In the genomic region with DNA sequence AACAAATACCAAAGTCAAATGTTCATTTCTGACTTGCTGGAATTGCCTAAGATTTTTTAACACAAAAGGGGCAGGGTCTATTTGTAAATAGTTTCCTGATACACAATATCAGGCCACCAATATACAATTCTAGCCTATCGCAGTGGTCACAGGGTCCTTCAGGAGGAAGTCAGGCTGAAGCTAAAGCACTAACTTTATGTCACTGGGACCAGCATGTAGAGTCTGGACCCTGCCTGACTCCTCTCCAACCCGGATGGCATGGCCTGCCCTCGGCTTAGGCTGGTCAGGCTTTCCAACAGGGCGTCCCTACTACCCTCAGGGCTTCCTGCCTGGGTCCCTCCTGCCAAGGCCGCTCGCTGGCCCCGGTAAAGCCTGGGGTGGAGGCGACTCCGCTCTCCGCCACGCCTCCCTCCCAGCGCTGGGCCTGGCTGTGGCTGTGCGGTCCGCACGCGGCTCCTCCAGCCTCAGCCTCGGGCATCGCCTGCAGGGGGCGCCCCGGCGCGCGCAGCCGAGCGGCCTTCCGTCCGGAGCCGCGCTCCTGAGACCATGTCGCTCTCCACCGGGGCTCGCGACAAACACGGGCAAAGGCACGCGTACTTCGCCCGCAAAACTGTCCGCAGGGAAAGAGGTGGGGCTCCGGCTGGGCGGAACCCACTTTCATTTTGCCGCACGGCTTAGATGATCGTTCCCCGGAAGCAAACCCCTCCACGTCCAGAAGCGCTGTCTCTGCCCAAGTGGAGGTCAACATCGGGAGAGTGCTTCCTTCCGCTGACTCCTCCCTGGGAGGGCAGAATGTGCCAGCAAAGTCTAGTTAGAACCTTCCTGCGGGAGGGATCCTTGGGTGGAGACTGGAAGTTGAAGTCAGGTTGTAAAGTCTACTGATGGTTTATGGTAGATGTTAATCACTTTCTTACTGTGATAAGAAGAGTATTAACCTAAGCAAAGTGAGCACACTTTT, we compare ENCODE assay signal across 8 mouse cellular contexts. TPM values are rescaled to one million over a fixed set of nuclear protein-coding genes. Genes with fewer than 3 reads are reported as not detected.
A peak's percentile ranks its signal among the peaks of the same experiment; 100 is the strongest.
DNase-seq lines count a peak whose midpoint lies in the region; ATAC-seq lines count a peak whose summit lies in the region.
"Not testable (repeated sequence)": the region's sequence is repeated elsewhere in the genome, so short reads cannot be mapped to it uniquely, and the experiment has no call there.

No protein-coding gene starts in this region.

- 1% methylated on average over 50 of the region's 50 CpGs for WGBS in intestine, embryonic 15.5 days

- peak overlapping the region; percentile 61 for H3K9ac ChIP-seq in intestine, embryonic 15.5 days

- peak; percentile 95 for DNase-seq in adrenal gland, adult 2 months
- peak; percentile 82 for DNase-seq in embryo, embryonic 11 days
- peak; percentile 86 for DNase-seq in gastrocnemius, postnatal 25 days
- peak; percentile 55 to 77 for DNase-seq in left cerebral cortex, postnatal 14 days (ENCODE audit: low spot score in 2 of 2)
- DNase-seq in right cerebral cortex, postnatal 25 days: peak; percentile 87
- DNase-seq in urinary bladder, postnatal 36 days (ENCODE audit: low spot score in 2 of 2): peak; percentile 84 to 85

- peak; percentile 97 for ATAC-seq in intestine, embryonic 15.5 days
- peak; percentile 96 for ATAC-seq in megakaryocyte-erythroid progenitor cell, adult 5-6 weeks (replicated peaks; ENCODE audit: low FRiP score, low TSS enrichment, poor library complexity, severe bottlenecking)

- not testable (repeated sequence) for H3K27me3 ChIP-seq in intestine, embryonic 15.5 days (replicated peaks)

- peak overlapping the region; percentile 79 for H3K4me2 ChIP-seq in intestine, embryonic 15.5 days (replicated peaks)

- H3K4me3 ChIP-seq in intestine, embryonic 15.5 days (replicated peaks): peak overlapping the region; percentile 45

- H3K9me3 ChIP-seq in intestine, embryonic 15.5 days: not testable (repeated sequence)

- intact Hi-C loops in left cerebral cortex, postnatal 14 days (cut with DNase I): loop anchor here (5.0 to 10.0 kb wide), 2 partner anchors 71 to 428 kb away; partner anchors contain the start of gene Fam136a

- peak overlapping the region; percentile 83 for H3K27ac ChIP-seq in intestine, embryonic 15.5 days

- H3K4me1 ChIP-seq in intestine, embryonic 15.5 days (replicated peaks): not testable (repeated sequence)

- H3K36me3 ChIP-seq in intestine, embryonic 15.5 days: not testable (repeated sequence)

RNA-seq across cellular contexts. Expression of gene Nat8f1, which starts 21.3 kb away (rescaled TPM):
- total RNA-seq in adrenal gland, adult 2 months (2021): 10 to 100 TPM; 39.2 to 43.6 TPM
- 43.5 and 85.2 TPM in 2 replicates for polyA plus RNA-seq in adrenal gland, adult 2 months (2012; rRNA removed)
- 1 to 10 TPM; 1.6 to 2.5 TPM for total RNA-seq in gastrocnemius, postnatal 25 days (2021)
- 8.6 and 9.0 TPM in 2 replicates for polyA plus RNA-seq in intestine, embryonic 15.5 days (2015; fragmentation: Nextera tagmentation; extraction: Ambion mirVana)
- 10 to 100 TPM; 17.4 to 18.8 TPM for total RNA-seq in left cerebral cortex, postnatal 14 days (2021)
- 3.6 and 10.2 TPM in 2 replicates for total RNA-seq in megakaryocyte-erythroid progenitor cell, adult 5-6 weeks (2014; fragmentation: Nextera tagmentation)
- 1.4 and 2.2 TPM in 2 replicates for total RNA-seq in megakaryocyte-erythroid progenitor cell, adult 5-6 weeks (2017)

RNA-seq across cellular contexts. Expression of gene Dusp11, which starts 24.7 kb away (rescaled TPM):
- 100 to 1,000 TPM in 1 of 2 experiments, 10 to 100 TPM in 1; 82.3 to 174 TPM for total RNA-seq in adrenal gland, adult 2 months (2021)
- polyA plus RNA-seq in adrenal gland, adult 2 months (2012; rRNA removed): 73.5 and 104 TPM in 2 replicates
- 10 to 100 TPM; 34.9 TPM for total RNA-seq in gastrocnemius, postnatal 25 days (2021)
- 43.4 and 43.5 TPM in 2 replicates for polyA plus RNA-seq in intestine, embryonic 15.5 days (2015; fragmentation: Nextera tagmentation; extraction: Ambion mirVana)
- total RNA-seq in left cerebral cortex, postnatal 14 days (2021): 10 to 100 TPM; 75.4 to 78.5 TPM
- total RNA-seq in megakaryocyte-erythroid progenitor cell, adult 5-6 weeks (2014; fragmentation: Nextera tagmentation): 93.0 and 94.7 TPM in 2 replicates
- total RNA-seq in megakaryocyte-erythroid progenitor cell, adult 5-6 weeks (2017): 46.7 and 51.1 TPM in 2 replicates

RNA-seq across cellular contexts. Expression of gene Tprkb, which starts 25.1 kb away (rescaled TPM):
- 10 to 100 TPM; 37.1 to 55.2 TPM for total RNA-seq in adrenal gland, adult 2 months (2021)
- 23.3 and 26.4 TPM in 2 replicates for polyA plus RNA-seq in adrenal gland, adult 2 months (2012; rRNA removed)
- total RNA-seq in gastrocnemius, postnatal 25 days (2021): 10 to 100 TPM; 17.2 to 19.1 TPM
- polyA plus RNA-seq in intestine, embryonic 15.5 days (2015; fragmentation: Nextera tagmentation; extraction: Ambion mirVana): 39.3 and 41.8 TPM in 2 replicates
- total RNA-seq in left cerebral cortex, postnatal 14 days (2021): 10 to 100 TPM; 48.9 to 52.2 TPM
- 37.6 and 38.1 TPM in 2 replicates for total RNA-seq in megakaryocyte-erythroid progenitor cell, adult 5-6 weeks (2014; fragmentation: Nextera tagmentation)
- 47.5 and 54.2 TPM in 2 replicates for total RNA-seq in megakaryocyte-erythroid progenitor cell, adult 5-6 weeks (2017)

RNA-seq across cellular contexts. Expression of gene Nat8f4, which starts 32.1 kb away (rescaled TPM):
- total RNA-seq in adrenal gland, adult 2 months (2021): 10 to 100 TPM in 1 of 2 experiments, 1 to 10 TPM in 1; 8.4 to 15.5 TPM
- 6.8 and 8.5 TPM in 2 replicates for polyA plus RNA-seq in adrenal gland, adult 2 months (2012; rRNA removed)
- under 1 TPM; 0.18 to 0.24 TPM for total RNA-seq in gastrocnemius, postnatal 25 days (2021)
- 4.5 and 5.0 TPM in 2 replicates for polyA plus RNA-seq in intestine, embryonic 15.5 days (2015; fragmentation: Nextera tagmentation; extraction: Ambion mirVana)
- 1 to 10 TPM; 3.9 to 4.2 TPM for total RNA-seq in left cerebral cortex, postnatal 14 days (2021)
- 3.0 and 3.1 TPM in 2 replicates for total RNA-seq in megakaryocyte-erythroid progenitor cell, adult 5-6 weeks (2014; fragmentation: Nextera tagmentation)
- 1.7 and 3.2 TPM in 2 replicates for total RNA-seq in megakaryocyte-erythroid progenitor cell, adult 5-6 weeks (2017)

Comparison
In these comparisons a context has a peak if more than half of its experiments do, and no peak if none do; other contexts are left out.
1. Peak in every context shown above with its lines: DNase-seq, ATAC-seq, H3K4me3 ChIP-seq and H3K27ac ChIP-seq.